Comparison of ENCODE assay signal across 14 mouse cellular contexts in genomic region chr2:32412742-32413531, GRCm38 (mm10). TPM values are rescaled to one million over a fixed set of nuclear protein-coding genes. Genes with fewer than 3 reads are reported as not detected.
"Had no signal": no experiment of that assay in that cellular context is flagged by ENCODE, and none has a peak within 500 bp of the region (broad histone marks: within the 10 kb centered on the region; RNA-seq: fewer than 3 reads in every experiment).

No protein-coding gene starts in this region.

- H3K9me3 ChIP-seq: limb, embryonic 12.5 days; liver, embryonic 13.5 days; midbrain, embryonic 12.5 days; neural tube, embryonic 15.5 days had no signal

- H3K4me3 ChIP-seq: layer of hippocampus, adult 2 months; limb, embryonic 12.5 days; liver, embryonic 13.5 days; midbrain, embryonic 12.5 days; neural tube, embryonic 15.5 days had no signal

- H3K4me2 ChIP-seq: limb, embryonic 12.5 days; liver, embryonic 13.5 days; midbrain, embryonic 12.5 days; neural tube, embryonic 15.5 days had no signal

- ATAC-seq: intestine, embryonic 16.5 days had no signal

- DNase-seq: kidney, postnatal 10 days; liver, embryonic 13.5 days; lung, adult 2 months; lung, postnatal 36 days; right cerebral cortex, adult 18-20 months; right cerebral cortex, postnatal 25 days; thymus, postnatal 14 days had no signal

- H3K9ac ChIP-seq: limb, embryonic 12.5 days; liver, embryonic 13.5 days; midbrain, embryonic 12.5 days; neural tube, embryonic 15.5 days had no signal

- H3K27ac ChIP-seq: layer of hippocampus, adult 2 months; limb, embryonic 12.5 days; liver, embryonic 13.5 days; midbrain, embryonic 12.5 days; neural tube, embryonic 15.5 days; stomach, postnatal 0 days had no signal

- H3K27me3 ChIP-seq: limb, embryonic 12.5 days; midbrain, embryonic 12.5 days; neural tube, embryonic 15.5 days had no signal

- H3K4me1 ChIP-seq: midbrain, embryonic 12.5 days; neural tube, embryonic 15.5 days had no signal

RNA-seq across cellular contexts. Expression of gene Lcn2, which starts 24.9 kb away (rescaled TPM):
- total RNA-seq: midbrain, postnatal 0 days had no signal
